Mouse (Mus musculus): Measurements from ENCODE around the gene Upf2. TPM values are rescaled to one million over a fixed set of nuclear protein-coding genes. Genes with fewer than 3 reads are reported as not detected.

Gene Upf2
- polyA plus RNA-seq, 1 experiment = 5.6 TPM

DNA sequence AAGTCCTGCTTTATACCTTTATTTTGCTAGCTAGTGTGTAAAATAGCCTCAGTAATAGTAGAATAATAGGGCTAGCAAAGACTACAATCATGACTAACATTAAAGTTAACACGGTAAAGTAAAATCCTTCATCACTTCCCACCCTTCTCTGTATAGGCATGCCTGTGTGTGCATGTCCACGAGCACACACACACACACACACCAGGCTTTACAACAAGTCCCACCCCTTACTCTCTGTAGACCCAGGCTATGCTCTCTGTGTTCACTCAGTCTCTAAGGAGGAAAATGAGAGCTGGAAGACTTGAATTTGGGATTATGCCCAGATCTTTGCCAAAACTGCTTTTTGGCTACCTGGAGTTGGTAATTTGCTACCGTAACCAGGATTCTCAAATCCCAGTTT, 97.7 kb downstream of the Upf2 start:
- TF ChIP-seq CTCF (IDR thresholded peaks at IDR 0.05; ENCODE audit: borderline replicate concordance, control insufficient read depth, extremely low read depth, insufficient read depth, low read length, poor library complexity) = no peak
- TF ChIP-seq POLR2A (IDR thresholded peaks at IDR 0.05; ENCODE audit: control insufficient read depth, extremely low read depth, insufficient read depth, low read length, poor library complexity) = no peak
- Histone ChIP-seq H3K4me3 (ENCODE audit: control insufficient read depth, insufficient read depth, low read length) (no peak overlapping the region), H3K36me3 (ENCODE audit: control insufficient read depth, insufficient read depth, low read length) (peaks cover 45% of the 10 kb centered on the region), H3K27me3 (ENCODE audit: control insufficient read depth, insufficient read depth, low read length) (no peaks in the 10 kb centered on the region), H3K4me1 (replicated peaks; ENCODE audit: control insufficient read depth, insufficient read depth, low read length) (no peaks in the 10 kb centered on the region), H3K27ac (ENCODE audit: control insufficient read depth, insufficient read depth, low read length) (no peak overlapping the region)
- WGBS = 100% methylated on average over 3 of the region's 3 CpGs
- DNase-seq = no peak

DNA sequence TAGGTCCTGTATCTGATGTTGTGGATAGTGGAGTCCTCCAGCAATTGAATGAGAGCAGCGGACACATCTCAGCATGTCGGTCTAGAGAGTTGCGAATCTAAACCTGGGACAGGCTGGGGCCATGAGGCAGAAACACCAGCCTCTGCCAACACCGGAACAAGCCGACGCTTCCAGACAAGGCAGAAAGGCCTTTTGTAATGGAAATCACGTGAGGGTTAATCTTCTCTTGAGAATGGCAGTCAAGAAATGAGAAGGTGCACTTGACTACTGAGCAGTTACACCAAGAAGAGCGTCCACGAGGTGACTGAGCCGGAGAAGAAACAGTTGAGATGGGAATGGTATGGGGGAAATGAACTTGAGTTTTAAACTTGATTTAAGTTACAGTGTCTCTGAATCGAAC, 104.2 kb downstream of the Upf2 start:
- 97% methylated on average over 11 of the region's 11 CpGs for whole genome bisulfite sequencing

DNA sequence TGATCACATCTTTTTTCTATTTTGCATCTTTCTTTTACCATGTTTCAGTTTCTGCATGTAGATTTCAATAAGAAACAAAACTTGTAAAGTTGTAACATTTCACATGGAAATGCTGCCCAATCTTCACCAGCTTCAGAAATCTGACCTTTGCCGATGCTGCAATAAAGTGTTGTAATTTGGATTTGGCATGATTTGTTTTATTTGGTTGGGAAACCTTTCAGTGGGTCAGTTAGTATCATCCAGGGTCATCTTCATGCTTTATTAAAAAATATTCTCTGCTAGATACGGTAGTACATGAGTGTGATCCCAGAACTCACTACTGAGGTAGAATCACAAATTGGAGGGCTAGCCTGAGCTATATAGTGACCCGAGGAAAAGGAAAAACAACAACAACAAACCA, 105.2 kb downstream of the Upf2 start:
- H3K27ac ChIP-seq (ENCODE audit: control insufficient read depth, insufficient read depth, low read length) = no peak overlapping the region
- H3K27me3 ChIP-seq (ENCODE audit: control insufficient read depth, insufficient read depth, low read length) = no peaks in the 10 kb centered on the region
- no peak for DNase-seq
- no peak overlapping the region for H3K4me3 ChIP-seq (ENCODE audit: control insufficient read depth, insufficient read depth, low read length)
- H3K4me1 ChIP-seq (replicated peaks; ENCODE audit: control insufficient read depth, insufficient read depth, low read length) = no peaks in the 10 kb centered on the region
- TF ChIP-seq CTCF (IDR thresholded peaks at IDR 0.05; ENCODE audit: borderline replicate concordance, control insufficient read depth, extremely low read depth, insufficient read depth, low read length, poor library complexity) (no peak), POLR2A (IDR thresholded peaks at IDR 0.05; ENCODE audit: control insufficient read depth, extremely low read depth, insufficient read depth, low read length, poor library complexity) (no peak)
- peaks cover 38% of the 10 kb centered on the region for H3K36me3 ChIP-seq (ENCODE audit: control insufficient read depth, insufficient read depth, low read length)
- over 99% methylated on average over 3 of the region's 3 CpGs for WGBS

More for the DNA sequence above, 104.2 kb downstream of the Upf2 start:
- no peak for DNase-seq
- Histone ChIP-seq H3K27me3 (ENCODE audit: control insufficient read depth, insufficient read depth, low read length) (no peaks in the 10 kb centered on the region), H3K4me3 (ENCODE audit: control insufficient read depth, insufficient read depth, low read length) (no peak overlapping the region), H3K36me3 (ENCODE audit: control insufficient read depth, insufficient read depth, low read length) (peaks cover 48% of the 10 kb centered on the region), H3K4me1 (replicated peaks; ENCODE audit: control insufficient read depth, insufficient read depth, low read length) (no peaks in the 10 kb centered on the region), H3K27ac (ENCODE audit: control insufficient read depth, insufficient read depth, low read length) (no peak overlapping the region)
- no peak for TF ChIP-seq CTCF (IDR thresholded peaks at IDR 0.05; ENCODE audit: borderline replicate concordance, control insufficient read depth, extremely low read depth, insufficient read depth, low read length, poor library complexity)
- no peak for TF ChIP-seq POLR2A (IDR thresholded peaks at IDR 0.05; ENCODE audit: control insufficient read depth, extremely low read depth, insufficient read depth, low read length, poor library complexity)

DNA sequence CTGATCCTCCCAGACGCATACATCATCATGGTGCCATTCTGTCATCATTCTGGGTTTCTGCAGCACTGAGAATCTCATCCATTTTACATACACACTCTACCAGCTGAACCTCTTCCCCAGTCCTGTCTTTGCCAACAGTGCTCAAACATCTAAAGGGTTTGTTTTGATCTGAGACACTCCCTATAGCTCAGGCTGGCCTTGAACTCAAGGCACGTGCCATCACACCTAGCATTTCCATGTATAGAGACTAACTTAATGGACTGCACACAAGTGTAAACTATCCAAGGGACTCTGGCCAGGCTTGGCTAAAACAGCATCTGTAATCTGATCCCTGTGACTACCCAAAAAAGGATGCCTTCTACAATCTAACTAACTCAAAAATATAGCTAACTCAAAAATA, 108.0 kb downstream of the Upf2 start:
- Histone ChIP-seq H3K36me3 (ENCODE audit: control insufficient read depth, insufficient read depth, low read length) (peaks cover 15% of the 10 kb centered on the region; the same call in 1 of the 2 replicates), H3K4me1 (replicated peaks; ENCODE audit: control insufficient read depth, insufficient read depth, low read length) (no peaks in the 10 kb centered on the region), H3K27me3 (ENCODE audit: control insufficient read depth, insufficient read depth, low read length) (no peaks in the 10 kb centered on the region), H3K27ac (ENCODE audit: control insufficient read depth, insufficient read depth, low read length) (no peak overlapping the region), H3K4me3 (ENCODE audit: control insufficient read depth, insufficient read depth, low read length) (no peak overlapping the region)
- TF ChIP-seq CTCF (IDR thresholded peaks at IDR 0.05; ENCODE audit: borderline replicate concordance, control insufficient read depth, extremely low read depth, insufficient read depth, low read length, poor library complexity) = no peak
- no peak for TF ChIP-seq POLR2A (IDR thresholded peaks at IDR 0.05; ENCODE audit: control insufficient read depth, extremely low read depth, insufficient read depth, low read length, poor library complexity)
- WGBS = 97% methylated on average over 2 of the region's 2 CpGs
- DNase-seq = no peak

DNA sequence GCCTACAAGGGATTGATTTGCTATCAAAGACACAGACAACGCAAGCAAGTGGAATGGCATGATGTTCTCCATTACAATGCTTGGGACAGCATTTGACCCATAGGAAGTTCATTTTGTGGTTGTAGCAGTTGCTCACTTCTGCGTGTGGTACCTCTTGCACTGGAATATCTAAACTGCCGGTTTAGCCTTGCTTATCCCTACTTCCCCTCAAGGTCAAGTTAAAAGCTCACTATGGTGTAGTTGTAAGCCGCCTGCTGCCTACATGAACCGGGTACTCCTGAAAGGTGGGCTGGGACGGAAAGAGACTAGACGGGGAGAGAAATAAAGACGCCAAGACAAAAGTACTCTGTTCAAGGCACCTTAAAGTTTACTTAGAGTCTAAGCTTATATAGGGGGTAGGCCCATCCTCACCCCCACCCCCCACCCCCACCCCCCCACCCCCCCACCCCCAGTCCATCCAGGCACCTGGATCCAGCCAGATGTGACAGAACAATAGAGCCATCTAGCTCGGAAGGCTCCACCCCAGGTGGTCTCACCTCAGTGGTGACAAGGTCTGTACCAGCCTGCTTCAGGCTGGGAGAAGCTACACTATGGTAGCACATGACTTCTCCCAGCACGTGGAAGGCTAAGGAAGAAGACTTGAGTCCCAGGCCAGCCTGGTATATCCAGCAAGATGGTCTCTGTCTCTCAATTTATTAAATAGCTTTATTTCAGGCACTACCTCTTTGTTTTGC, 109.0 kb downstream of the Upf2 start:
- peaks cover 8% of the 10 kb centered on the region; the same call in 1 of the 2 replicates for H3K36me3 ChIP-seq (ENCODE audit: control insufficient read depth, insufficient read depth, low read length)
- TF ChIP-seq POLR2A (IDR thresholded peaks at IDR 0.05; ENCODE audit: control insufficient read depth, extremely low read depth, insufficient read depth, low read length, poor library complexity) = no peak
- TF ChIP-seq CTCF (IDR thresholded peaks at IDR 0.05; ENCODE audit: borderline replicate concordance, control insufficient read depth, extremely low read depth, insufficient read depth, low read length, poor library complexity) = no peak
- no peaks in the 10 kb centered on the region for H3K27me3 ChIP-seq (ENCODE audit: control insufficient read depth, insufficient read depth, low read length)
- no peak overlapping the region for H3K27ac ChIP-seq (ENCODE audit: control insufficient read depth, insufficient read depth, low read length)
- 90% methylated on average over 10 of the region's 10 CpGs for WGBS
- H3K4me1 ChIP-seq (replicated peaks; ENCODE audit: control insufficient read depth, insufficient read depth, low read length) = no peaks in the 10 kb centered on the region
- H3K4me3 ChIP-seq (ENCODE audit: control insufficient read depth, insufficient read depth, low read length) = no peak overlapping the region
- DNase-seq = no peak

DNA sequence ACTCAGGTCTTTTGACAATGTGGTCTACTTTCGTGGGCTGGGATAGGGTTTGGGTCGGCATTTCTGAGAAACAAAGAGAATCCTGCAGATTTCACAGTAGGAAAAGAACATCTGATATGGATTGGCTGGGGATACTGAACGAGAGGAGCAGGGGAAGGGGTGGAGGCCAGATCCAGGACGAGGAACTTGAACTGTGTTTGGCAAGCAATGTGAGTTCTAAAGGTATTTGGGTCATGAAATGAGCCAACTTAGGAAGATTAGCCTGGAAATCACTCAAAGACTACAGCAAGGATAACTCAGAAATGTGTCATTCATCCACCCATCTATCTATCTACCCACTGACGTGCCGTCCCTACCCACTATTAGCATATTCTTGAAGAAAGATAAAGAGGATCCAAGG, 116.1 kb downstream of the Upf2 start:
- 90% methylated on average over 6 of the region's 6 CpGs for WGBS
- Histone ChIP-seq H3K4me1 (replicated peaks; ENCODE audit: control insufficient read depth, insufficient read depth, low read length) (no peaks in the 10 kb centered on the region), H3K4me3 (ENCODE audit: control insufficient read depth, insufficient read depth, low read length) (no peak overlapping the region), H3K36me3 (ENCODE audit: control insufficient read depth, insufficient read depth, low read length) (no peaks in the 10 kb centered on the region), H3K27ac (ENCODE audit: control insufficient read depth, insufficient read depth, low read length) (no peak overlapping the region), H3K27me3 (ENCODE audit: control insufficient read depth, insufficient read depth, low read length) (no peaks in the 10 kb centered on the region)
- no peak for DNase-seq
- TF ChIP-seq POLR2A (IDR thresholded peaks at IDR 0.05; ENCODE audit: control insufficient read depth, extremely low read depth, insufficient read depth, low read length, poor library complexity) = no peak
- no peak for TF ChIP-seq CTCF (IDR thresholded peaks at IDR 0.05; ENCODE audit: borderline replicate concordance, control insufficient read depth, extremely low read depth, insufficient read depth, low read length, poor library complexity)
